Mouse (Mus musculus): ENCODE data around the gene Tnfsf10.

Tnfsf10 gene

DNA sequence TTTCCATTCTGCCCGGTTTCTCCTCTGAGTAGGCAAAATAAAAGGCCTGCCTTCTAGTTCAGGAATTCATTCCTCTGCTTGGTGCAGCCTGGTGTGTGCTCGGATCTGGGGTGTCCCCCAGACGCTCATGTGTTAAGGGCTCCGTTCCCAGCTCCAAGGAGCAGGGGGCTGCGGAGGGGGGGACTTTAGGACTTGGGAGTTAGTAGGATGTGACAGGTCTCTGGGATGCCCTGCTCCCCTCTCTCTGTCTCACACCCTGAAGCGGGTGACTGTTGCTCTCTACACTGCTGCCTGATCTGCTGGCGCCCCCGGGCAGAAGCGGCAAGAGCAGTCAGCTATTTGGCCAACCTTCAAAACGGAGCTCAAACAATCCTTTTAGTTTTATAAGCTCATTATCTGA, 10.0 kb upstream of the Tnfsf10 start:
- in situ Hi-C loops (cut with MboI), result no loop called here

DNA sequence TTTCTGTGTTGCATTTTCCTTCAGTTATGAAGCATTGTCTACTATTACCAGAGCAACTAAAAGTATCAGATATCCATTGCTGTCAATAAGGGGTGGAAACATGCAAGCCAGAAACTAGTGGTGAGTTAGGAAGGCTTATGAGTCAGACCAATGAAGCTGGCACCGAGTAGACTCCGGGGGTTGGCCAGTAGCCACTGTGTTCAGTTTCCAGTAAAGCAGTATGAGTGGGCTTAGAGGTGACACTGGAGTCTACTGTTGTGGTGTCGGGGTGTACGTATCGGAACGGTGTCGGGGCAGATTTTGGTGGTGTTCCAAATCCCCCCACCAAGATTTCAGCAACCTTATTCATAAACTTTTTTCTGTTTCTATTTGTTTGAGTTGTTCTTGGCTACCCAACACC, 5.9 kb upstream of the Tnfsf10 start:
- in situ Hi-C loops (cut with MboI), result no loop called here

DNA sequence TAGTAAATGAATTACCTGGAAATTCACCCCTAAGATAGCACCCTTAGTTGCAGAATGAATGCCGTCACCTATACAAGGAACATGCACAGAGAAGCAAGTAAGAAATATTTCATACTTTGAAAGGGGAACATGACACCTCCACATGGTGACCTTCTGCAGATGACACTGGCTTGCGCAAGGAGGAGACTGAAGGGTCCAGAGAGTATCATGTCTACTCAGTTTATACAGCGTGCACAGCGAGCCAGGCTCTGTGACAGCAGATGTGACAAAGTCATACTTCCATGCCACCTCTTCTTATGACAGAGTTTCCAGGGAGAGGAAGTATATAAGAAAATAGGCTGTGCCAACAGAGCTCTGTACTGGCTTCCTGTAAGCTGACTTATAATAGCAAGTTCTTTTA, 5.4 kb upstream of the Tnfsf10 start:
- in situ Hi-C loops (cut with MboI), result no loop called here

DNA sequence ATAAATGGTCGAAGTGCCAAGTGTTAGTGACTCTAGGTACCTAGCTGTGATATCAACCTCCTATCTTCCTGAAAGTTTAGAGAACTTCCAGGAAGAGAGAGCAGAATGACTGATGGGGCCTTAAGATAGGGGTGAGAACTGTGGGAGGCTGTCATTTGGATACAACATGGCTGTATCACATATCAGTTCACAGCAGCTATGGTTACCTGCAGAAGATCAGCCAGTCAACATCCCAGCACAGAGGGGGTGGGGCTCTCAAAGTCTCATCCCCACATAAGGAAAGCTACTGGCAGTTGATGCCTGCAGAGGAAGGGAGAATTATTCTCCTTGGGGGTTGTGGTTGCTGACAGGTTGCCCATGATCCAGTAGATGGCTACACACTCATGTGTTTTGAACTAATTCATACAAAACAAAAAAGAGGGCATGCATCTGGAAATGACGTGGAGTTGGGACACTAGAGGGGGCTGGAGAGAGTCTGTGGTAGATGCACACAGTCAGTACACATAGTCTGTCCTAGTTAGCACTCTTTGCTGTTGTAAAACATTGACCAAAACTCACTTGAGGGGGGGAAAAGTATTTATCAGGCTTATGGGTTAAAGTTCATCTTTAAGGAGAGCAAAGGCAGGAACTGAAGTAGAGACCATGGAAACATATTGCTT, 2.2 kb upstream of the Tnfsf10 start:
- in situ Hi-C loops (cut with MboI), result no loop called here

DNA sequence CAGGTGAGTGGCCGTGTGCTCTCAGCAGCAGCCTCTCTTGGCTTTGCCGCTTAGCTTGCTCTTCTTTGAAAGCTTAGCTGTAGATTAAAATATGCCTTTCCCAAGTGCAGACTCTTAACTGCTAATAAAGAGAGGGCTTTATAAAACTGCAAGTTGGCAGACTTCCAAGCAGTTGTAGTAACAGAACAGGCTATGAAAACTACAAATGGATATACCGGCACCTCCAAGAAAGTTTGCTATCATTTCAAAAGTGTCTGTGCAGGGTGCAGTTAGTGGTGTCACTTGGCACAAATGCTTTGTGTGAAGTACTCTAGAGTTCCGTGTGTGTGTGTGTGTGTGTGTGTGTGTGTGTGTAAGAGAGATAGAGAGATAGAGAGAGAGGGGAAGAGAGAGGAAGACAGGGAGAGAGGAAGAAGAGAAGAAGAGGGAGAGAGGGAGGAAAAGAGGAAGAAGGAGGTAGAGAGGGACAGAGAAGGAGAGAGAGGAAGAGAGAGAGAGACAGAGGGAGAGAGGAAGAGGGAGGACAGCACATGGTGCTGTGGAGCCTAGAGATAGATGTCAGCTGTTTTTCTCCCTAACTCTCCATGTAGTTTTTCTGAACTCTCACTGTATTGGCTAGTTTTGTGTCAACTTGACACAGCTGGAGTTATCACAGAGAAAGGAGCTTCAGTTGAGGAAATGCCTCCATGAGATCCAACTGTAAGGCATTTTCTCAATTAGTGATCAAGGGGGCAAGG, 628 bp downstream of the Tnfsf10 start:
- in situ Hi-C loops (cut with MboI), result no loop called here

DNA sequence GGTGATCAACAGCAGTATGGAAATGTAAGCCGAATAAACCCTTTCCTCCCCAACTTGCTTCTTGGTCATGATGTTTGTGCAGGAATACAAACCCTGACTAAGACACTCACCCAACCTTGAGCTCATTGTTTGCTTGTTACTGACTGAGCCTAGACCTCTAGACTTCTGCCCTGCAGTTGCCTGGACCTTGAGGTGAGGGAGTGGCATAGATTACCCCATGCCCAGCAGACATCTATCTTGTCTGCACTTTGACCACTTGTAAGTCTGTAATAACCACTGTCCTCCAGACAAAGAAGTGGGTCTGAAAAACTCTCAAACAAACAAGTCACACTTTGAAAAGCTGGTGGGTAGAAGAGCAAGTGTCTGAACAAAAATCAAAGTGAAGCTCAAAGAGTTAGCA, 2.8 kb downstream of the Tnfsf10 start:
- in situ Hi-C loops (cut with MboI), result no loop called here

DNA sequence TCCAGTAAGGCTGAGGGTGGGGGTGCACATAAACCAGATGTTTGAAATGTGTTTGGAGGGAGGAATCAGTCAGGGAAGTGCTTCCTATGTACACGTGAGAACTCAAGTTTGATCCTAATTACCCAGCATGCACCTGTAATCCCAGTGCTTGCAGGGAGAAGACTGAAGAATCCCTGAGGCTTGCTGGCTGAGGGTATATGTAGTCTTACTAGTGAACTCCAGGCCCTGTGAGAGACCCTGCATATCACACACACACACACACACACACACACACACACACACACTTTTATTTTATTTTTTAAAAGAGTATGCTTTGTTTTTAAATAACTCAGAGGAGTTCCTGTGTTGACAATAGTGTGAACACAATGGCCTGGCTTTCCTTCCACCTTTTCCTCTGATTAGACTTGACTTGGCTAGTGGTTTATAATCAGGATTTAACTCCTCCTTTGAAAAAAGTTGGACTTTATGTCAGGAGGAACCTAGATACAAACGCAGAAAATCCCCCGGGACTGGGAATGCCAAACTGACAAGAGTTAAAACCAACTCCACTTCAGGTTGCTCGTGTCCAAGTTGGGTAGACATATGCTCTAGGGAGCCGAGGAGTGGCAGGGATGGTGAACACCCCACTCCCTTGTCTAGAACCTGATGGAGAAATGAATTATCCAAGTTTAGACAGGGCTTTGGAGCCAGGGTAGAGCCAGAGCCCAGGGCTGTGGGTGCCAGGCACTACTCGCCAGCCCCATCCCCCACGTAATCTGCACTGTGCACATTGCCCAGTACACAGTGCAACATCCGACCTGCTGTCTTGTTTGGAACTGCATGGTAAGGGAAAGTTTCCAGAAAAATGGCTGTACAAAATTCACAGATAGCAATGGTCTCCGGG, 4.0 kb downstream of the Tnfsf10 start:
- in situ Hi-C loops (cut with MboI), result no loop called here

DNA sequence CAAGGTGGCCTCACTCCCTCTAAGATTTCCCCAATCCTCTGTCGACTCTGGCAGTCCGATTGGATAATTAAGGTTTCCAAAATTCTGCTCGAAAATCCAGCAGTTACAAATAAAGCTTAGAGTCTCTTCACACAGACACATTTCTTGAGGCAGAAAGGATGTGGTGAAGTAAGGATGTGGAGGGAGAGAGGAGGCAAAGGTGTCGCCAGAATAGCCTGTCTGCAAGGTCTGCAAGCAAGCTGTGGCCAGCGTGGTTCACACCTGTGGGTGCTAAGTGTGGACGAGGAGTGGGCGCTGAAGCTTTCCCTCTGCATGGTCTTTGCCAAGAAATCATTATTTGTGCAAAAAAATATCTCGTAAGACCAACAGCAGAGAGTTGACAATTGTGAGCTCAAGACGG, 5.8 kb downstream of the Tnfsf10 start:
- in situ Hi-C loops (cut with MboI), result no loop called here

DNA sequence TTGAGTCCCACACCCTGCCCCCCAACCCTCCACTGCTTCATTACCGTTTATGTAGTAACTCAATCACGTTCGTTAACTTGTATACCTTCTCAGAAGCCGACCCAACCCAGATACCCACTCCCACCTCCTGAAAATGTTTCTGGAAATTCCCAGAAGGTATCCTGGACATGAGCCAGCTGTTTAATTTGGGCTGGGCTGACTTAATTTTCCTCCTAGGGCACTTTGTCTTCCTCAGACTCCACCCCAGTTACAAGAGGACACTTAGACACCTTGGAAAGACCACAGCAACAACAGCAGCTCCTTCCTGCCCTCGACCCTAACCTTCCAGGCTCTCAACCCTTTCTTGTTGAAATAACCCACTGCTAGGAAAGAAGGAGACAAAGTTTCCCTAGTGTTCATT, 6.7 kb downstream of the Tnfsf10 start:
- in situ Hi-C loops (cut with MboI), result no loop called here

DNA sequence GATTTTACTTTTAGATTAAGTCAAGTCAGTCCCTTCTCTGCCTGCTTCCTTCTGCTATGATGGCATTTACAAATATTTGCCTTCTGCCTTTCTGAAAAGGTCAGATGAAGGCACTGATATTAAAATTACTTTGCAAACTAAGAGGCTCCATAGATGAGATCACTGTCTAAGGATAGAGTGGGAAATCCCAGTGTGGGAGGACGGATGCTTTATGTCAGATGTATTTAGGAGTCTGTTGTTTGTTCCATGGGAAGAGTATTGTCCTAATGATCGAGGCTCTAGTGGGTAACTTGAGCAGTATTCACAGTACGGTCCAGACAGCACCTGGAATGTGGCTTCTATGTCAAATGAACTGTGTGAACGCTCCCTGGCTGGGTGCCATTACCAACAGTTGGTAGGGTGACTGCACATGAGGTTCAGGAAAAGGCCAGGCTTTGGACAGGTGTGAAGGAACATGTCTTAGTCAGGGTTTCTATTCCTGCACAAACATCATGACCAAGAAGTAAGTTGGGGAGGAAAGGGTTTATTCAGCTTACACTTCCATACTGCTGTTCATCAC, 9.9 kb downstream of the Tnfsf10 start:
- in situ Hi-C loops (cut with MboI), result no loop called here

DNA sequence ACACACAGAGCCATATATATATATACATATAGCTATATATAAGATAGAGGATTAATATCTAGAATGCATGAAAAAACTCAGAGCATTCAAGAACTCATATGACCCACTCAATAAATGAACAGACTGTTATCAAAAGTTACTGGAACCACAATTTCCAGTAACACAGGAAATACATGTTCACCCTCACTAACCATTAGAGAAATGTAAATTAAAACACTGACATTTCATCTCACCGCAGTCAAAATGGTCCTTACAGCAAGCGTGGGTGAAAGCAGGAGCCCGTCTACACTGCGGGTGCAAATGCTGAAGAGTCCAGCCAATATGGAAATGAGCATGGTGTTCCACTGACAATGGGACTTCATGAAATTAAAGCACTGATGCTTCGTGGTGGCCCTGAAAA, 13.9 kb downstream of the Tnfsf10 start:
- in situ Hi-C loops (cut with MboI), result no loop called here

DNA sequence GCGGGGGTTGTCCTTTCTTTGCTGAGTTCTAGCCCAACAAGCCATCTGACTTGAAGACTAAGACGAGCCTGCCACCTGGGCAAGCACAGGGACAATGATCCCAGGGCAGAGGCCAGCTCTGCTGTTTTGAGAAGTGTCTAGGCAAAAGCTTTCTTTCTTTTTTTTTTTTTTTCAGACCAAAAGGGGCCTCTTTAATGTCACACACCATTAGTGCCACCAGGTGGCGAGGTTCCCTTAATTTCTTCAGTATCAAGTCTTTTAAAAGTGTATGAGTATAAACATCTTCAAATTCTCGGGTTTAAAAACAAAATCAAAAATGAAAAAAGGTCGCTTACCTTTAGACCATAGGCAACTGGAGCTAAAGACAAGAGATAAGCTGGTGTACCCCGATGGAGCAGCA, 21.6 kb downstream of the Tnfsf10 start:
- in situ Hi-C loops (cut with MboI), result no loop called here

DNA sequence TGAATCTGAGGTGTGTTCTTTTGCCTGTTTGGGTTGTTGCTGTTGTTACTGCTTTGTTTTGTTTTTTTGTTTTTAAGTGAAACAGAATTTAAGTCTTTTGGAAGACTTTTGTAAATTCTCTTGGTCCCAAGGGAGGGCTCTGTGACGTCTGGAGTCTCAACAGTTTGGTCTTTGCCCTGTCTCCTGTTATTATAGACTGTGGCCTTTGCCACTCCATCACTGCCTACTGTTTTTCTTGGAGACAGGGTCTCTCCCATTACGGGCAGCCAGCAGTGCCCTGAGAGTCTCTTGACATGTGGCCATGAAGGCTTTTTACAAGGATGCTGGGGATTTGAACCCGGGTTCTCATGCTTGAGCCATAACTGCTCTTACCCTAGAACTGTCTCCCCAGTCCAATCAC, 22.1 kb downstream of the Tnfsf10 start:
- in situ Hi-C loops (cut with MboI), result no loop called here

DNA sequence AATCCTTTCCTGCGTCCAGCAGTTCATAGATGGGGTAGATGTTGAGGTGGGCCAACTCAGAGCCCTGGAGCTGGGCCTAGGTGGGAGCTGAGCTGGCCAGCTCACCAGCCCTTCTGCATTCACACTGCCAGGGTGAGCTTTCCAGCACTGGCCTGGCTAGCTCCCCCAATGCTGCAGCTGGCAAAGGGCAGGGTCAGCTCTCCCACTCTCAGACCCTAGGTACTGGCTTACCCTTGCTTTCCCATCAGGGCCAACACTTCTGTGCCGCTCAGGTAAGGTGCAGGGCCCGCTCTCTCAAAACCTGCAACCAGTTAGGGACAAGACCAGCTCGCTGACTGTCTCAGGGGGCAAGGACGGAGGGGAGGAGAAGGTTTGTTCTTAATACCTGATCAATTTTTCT, 23.9 kb downstream of the Tnfsf10 start:
- in situ Hi-C loops (cut with MboI), result no loop called here

DNA sequence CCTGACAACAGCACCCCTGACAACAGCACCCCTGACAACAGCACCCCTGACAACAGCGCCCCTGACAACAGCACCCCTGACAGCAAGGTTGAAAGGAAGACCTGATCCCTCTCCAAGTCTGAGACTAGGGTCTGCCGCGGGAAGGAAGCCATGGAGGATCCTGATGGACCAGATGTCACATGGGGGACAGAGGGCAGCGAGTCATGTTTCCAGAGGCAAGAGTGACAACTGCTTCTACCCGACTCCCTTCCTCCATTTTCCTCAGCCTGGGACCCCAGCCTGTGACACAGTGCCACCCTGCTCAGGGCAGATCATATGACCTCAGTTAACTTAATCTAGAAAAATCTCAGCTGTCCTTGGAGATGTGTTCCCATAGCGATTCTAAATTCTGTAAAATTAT, 25.6 kb downstream of the Tnfsf10 start:
- in situ Hi-C loops (cut with MboI), result no loop called here

DNA sequence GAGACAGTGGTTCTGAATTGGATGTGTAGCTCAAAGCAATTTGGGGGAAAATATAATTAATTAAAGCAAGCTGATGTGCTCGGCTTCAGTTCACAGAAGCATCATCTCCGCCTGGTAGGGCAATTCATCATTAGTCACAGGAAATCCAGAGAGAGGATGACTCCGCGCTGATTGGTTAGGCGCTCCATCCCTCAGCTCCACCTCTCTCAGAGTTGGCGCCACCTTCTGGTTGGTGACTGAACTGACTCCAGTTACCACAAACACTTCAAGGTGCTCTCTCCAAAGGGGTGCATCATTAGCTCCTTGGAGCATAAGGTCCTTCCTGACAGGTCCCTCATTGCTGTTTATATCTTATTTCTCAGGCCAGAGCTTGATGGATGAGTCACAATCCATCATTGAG, 28.7 kb downstream of the Tnfsf10 start:
- in situ Hi-C loops (cut with MboI), result no loop called here

DNA sequence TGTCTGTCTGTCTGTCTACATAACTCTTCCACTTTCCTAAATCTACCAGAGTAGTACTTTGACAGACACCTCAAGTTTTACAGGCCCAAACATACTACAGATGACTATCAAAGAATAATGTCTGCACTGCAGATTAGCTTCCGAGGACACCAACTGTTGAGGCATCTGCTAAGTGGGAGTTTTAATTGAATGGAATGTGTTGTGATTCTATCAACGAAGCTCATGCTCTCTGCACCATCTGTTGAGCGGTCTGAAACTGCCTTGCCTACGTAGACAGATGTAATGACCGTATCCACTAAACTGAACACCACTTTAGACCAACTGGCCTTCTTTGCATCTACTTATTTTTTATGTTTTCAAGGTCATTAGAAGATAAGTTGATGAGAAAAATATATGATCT, 31.6 kb downstream of the Tnfsf10 start:
- in situ Hi-C loops (cut with MboI), result no loop called here

DNA sequence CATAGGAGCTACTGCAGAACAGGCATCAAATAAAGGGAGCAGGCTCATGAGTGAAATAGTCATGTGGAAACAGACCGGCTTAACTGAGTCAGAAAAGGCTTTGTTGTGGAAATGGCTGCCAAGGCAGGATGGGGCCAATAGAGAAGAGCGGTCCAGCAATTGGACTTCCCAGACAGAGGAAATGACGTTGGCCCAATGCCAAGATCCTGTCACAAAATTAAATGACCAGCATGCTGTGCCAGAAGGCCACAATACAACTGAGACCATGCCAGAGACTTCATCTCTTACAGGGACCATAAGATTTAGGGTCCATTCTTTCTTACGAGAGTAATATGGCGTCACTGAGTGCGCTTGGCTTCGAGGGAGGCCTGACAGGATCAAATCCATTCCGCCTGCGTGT, 34.3 kb downstream of the Tnfsf10 start:
- in situ Hi-C loops (cut with MboI), result no loop called here

DNA sequence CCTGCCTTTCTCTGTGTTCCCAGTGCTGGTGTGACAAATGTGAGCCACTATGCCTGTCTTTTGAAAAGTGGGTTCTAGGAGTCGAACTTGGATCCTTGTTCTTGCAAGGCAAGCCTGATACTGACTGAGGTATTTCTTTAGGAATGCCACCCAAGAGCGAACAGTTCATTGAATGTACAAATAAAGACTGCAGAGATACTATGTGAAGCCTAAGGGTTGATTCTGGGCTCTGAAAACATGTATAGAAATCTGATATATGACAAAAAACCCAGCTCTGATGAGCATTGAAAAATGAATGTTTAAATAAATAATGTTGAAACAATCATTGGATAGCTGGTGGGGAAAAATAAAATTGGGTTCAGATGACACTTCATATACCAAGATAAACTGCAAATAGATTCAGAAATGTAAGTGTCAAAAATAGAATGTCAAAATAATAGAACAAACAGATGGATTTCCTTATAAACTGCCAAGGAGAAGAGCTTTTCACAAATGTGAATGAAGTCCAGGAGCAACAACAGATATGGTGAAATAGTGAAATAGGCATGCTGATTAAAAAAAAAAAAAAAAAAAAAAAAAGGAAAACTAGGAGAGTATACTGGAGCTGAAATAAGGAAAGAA, 42.4 kb downstream of the Tnfsf10 start:
- in situ Hi-C loops (cut with MboI), result no loop called here

DNA sequence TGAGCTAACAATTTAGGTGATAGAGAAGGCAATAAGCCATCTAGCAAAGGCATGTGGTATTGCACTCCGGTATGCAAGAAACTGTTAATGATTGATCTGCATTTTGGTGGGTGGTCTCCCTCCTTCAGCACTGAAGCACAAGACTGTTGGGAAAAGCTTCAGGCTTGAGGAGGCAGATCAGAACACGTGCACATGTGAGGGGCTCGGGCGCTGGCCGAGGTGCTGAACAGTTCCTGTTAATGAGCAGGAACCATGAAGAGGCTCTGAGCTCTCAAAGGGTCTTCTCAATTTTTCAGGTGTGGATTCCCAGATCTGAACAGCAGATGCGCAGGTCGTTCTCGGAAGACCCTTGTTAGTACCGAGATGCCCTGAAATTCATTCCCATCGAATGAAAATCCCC, 53.3 kb downstream of the Tnfsf10 start:
- in situ Hi-C loops (cut with MboI), result no loop called here

DNA sequence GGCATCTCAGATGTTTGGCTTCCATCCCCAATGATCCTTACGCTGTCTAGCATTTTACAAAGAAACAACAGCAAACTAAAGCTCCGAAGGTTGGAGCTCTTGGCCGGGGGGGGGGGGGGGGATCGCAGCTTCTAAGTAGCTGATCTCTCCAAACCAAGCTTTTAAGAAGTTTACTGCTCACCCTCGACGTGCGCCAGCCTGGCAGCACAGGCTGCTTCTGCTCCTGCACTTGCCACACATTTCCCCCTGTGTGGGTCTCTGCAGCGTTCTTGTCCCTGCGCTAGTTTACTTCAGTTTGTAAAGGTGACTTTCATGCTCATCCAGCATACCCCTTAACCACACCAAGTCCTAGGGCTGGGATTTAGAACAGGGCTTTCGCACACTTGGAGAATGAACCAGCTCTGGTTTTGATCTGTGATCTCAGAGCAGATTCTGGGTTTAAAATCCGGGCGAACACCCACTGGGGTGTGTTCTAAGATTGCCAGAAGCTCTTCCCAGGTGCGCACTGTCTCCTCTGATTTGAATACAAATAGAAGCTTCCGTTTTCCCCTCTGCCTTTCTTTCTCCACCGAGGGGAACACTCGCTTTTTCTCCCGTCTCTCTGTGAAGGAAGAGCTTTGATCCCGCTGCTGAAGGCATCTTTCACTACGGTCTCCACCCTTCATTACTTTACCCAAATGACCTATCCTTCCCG, 53.9 kb downstream of the Tnfsf10 start:
- in situ Hi-C loops (cut with MboI), result no loop called here

DNA sequence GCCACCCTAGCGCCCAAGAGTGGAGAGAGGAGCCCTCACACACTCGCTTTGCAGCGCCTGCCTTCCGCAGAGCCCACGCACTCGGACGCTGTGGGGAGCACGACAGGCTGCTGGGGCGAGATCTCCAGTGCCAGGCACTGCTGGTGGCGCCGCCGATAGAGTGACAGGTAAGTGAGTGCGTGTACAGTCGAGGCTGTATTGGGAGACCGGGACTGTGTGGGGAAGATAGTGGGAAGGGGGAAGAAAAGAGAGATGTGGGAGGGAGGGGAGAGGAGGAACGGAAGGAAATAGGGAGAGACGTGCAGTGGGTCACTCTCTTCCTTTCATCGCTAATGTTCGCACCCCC, 54.4 kb downstream of the Tnfsf10 start, which contains the start of gene Ghsr:
TSS of gene Ghsr (plus strand) at position 76 of the 346 bp plus-strand sequence.
- in situ Hi-C loops (cut with MboI), result no loop called here

Data from mature B cell (primary cell).